Mouse (Mus musculus) liver, embryonic 16.5 days (tissue): Measurements from ENCODE around the gene Sclt1. TPM values are rescaled to one million over a fixed set of nuclear protein-coding genes. Genes with fewer than 3 reads are reported as not detected.
"Not testable (repeated sequence)": the region's sequence is repeated elsewhere in the genome, so short reads cannot be mapped to it uniquely, and the experiment has no call there.

Experiments used
- ATAC-seq: fragments of 200-750 bp; cut with Nextera tagmentation; 2 replicates; pipeline ENCODE4 v1.8.0; 2017; ENCODE audit warnings: low read depth, mild to moderate bottlenecking, moderate number of reproducible peaks, moderate library complexity
- H3K27ac ChIP-seq: fragments of 300-500 bp; sonication (generic); 2 replicates; pipeline ENCODE4 v1.5.1; 2014; ENCODE audit warnings: mild to moderate bottlenecking, low read length
- H3K27me3 ChIP-seq: fragments of 300-500 bp; sonication (generic); 2 replicates; pipeline ENCODE4 v1.6.1; 2014; ENCODE audit warnings: low read depth, low read length, mixed read lengths; ENCODE audit not compliant: control insufficient read depth, insufficient read depth
- H3K36me3 ChIP-seq: fragments of 300-500 bp; sonication (generic); 2 replicates; pipeline ENCODE4 v1.6.1; 2014; ENCODE audit warnings: mild to moderate bottlenecking; ENCODE audit not compliant: control insufficient read depth, insufficient read depth
- H3K4me1 ChIP-seq: fragments of 300-500 bp; sonication (generic); 2 replicates; pipeline ENCODE4 v1.6.1; 2014; ENCODE audit warnings: low read depth, low read length, mixed read lengths; ENCODE audit not compliant: control insufficient read depth
- H3K4me2 ChIP-seq: fragments of 300-500 bp; sonication (generic); 2 replicates; pipeline ENCODE4 v1.6.1; 2014; ENCODE audit warnings: low read depth, low read length, mixed read lengths
- H3K4me3 ChIP-seq: fragments of 300-500 bp; sonication (generic); 2 replicates; pipeline ENCODE4 v1.5.1; 2014; ENCODE audit warnings: low read depth, mild to moderate bottlenecking, low read length
- H3K9ac ChIP-seq: fragments of 300-500 bp; sonication (generic); 2 replicates; pipeline ENCODE4 v1.6.1; 2014; ENCODE audit warnings: low read depth, low read length
- H3K9me3 ChIP-seq: fragments of 300-500 bp; sonication (generic); replicated peaks from 2 replicates; pipeline ENCODE4 v1.6.1; 2016; ENCODE audit warnings: low read length; ENCODE audit not compliant: control insufficient read depth
- WGBS: fragments of 180-500 bp; shearing (Covaris S2); extraction: QIAGEN DNeasy Blood & Tissue Kit; methylation state at CpG from one replicate; pipeline ENCODE4 v1.1.7; 2014; ENCODE audit not compliant: insufficient replicate concordance; 5-methylcytosine and 5-hydroxymethylcytosine counted together
- polyA plus RNA-seq: library from polyadenylated mRNA; unstranded; fragments of >200 nt; fragmentation: Nextera tagmentation; extraction: Ambion mirVana; gene quantifications from 2 replicates; pipeline ENCODE4 v1.2.1, GENCODE M21; 2015

Gene Sclt1
- polyA plus RNA-seq, result 4.1 and 4.2 TPM in 2 replicates

DNA sequence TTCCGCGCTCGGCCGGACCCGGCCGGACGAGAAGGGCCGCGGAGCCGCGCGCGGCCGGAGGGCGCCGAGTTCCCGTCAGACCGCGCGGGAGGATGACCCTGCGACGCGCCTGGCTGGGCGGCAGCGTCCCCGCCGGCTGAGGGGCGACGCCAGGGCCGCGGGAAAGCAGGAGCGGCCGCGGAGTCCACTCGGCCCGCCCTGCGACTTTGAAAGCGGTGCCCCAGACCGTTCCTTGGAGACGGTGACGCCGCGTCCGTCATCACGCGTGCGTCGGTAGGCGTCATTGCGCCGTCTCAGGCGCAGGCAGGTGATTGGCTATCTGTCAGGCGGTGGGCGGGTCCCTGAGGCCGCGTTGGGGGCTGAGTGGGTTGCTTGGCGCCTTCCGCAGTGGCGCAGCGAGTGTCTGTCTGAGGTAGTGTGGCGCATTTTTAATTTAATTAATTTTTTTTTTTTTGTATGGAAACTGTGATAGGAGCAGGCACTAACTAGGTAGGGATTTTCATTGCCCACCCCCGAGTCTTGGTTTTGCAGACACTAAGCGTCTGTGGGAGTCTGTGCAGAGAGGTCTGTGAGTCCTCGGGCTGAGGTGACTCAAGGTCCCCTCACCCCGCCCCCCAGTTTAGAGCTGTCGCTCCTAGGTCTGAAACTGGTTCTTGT, at the start of gene Sclt1, which contains the start of gene D3Ertd751e:
TSS of gene Sclt1 (minus strand) at position 237 of the 657 bp plus-strand sequence.
TSS of gene D3Ertd751e (plus strand) at position 334 of the 657 bp plus-strand sequence.
- Histone ChIP-seq H3K9me3 (no peaks in the 10 kb centered on the region), H3K27ac (peak within 1 kb of the TSS; percentile 88), H3K4me3 (peak within 1 kb of the TSS; percentile 92), H3K27me3 (no peaks in the 10 kb centered on the region), H3K36me3 (no peaks in the 10 kb centered on the region), H3K9ac (peak within 1 kb of the TSS; percentile 91), H3K4me2 (peak within 1 kb of the TSS; percentile 92), H3K4me1 (peaks cover 4% of the 10 kb centered on the region)
- under 1% methylated on average over 66 of the region's 66 CpGs for WGBS
- ATAC-seq, result peak; percentile 100

DNA sequence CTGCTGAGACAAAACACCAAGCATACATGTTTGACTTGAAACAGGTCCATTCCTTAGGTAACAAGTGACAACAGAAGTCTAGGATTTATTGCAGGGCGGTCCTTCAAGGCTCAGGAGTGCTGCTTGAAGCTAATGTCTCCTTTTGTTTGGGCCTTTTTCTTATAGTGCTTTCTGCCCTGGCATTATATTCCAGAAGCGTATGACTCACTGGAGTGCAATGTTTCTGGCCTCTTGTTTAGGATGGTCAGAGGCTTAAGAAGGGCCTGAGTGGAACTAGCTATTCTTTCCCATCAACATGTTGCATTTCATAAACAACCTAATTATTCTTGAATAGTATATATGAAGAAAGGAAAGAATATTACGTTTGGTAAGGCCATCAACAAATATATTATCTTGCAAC, 19.8 kb upstream of the Sclt1 start:
- WGBS, result 69% methylated on average over 3 of the region's 3 CpGs
- H3K27me3 ChIP-seq, result no peaks in the 10 kb centered on the region
- H3K36me3 ChIP-seq, result no peaks in the 10 kb centered on the region
- H3K4me1 ChIP-seq, result no peaks in the 10 kb centered on the region
- H3K4me2 ChIP-seq, result no peak overlapping the region
- ATAC-seq, result no peak
- H3K9ac ChIP-seq, result no peak overlapping the region
- no peak overlapping the region for H3K27ac ChIP-seq
- H3K9me3 ChIP-seq, result no peaks in the 10 kb centered on the region
- H3K4me3 ChIP-seq, result no peak overlapping the region

DNA sequence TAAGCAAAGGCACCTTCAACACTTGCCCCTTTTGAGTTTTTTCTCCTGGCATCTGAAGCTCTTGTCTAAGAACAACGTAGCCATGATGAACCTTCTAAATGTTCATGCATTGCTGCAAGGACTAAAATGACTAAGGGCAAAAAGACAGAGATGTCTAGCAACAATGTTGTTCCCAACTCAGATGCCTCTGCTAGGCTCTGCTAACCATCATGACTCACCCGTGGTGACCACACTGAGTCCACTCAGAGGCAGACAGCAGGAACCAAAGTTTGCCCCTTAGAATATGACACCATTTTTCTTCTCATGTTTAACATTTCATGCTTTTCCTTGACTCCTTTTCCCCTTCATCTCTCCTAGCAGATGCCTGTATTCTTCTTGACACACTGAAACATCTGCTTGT, 12.2 kb upstream of the Sclt1 start:
- no peak overlapping the region for H3K9ac ChIP-seq
- WGBS, result 60% methylated on average over 2 of the region's 2 CpGs
- H3K27me3 ChIP-seq, result no peaks in the 10 kb centered on the region
- no peaks in the 10 kb centered on the region for H3K36me3 ChIP-seq
- ATAC-seq, result no peak
- H3K4me3 ChIP-seq, result no peak overlapping the region
- H3K4me1 ChIP-seq, result no peaks in the 10 kb centered on the region
- H3K9me3 ChIP-seq, result no peaks in the 10 kb centered on the region
- H3K4me2 ChIP-seq, result no peak overlapping the region
- H3K27ac ChIP-seq, result no peak overlapping the region

DNA sequence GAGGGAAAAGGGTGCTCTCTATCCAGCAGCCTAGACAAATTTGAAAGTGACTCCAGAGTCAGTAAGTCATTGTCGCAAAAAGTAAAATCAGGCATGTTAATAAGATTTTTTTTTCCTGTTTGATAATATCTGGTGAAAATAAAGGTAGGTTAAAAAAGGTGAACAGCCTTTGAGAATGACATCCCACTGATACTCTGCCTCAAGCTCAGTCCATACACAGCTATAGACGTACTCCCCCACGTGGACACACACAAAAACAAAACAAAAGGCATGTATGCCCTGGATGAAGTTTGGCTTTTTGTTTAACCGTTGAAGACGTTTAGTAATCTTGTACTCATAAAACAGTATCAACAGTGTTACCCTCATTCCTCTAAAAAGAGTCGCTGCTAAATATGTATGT, 1.1 kb upstream of the Sclt1 start:
- H3K36me3 ChIP-seq, result no peaks in the 10 kb centered on the region
- peaks cover 4% of the 10 kb centered on the region for H3K4me1 ChIP-seq
- H3K27ac ChIP-seq, result no peak overlapping the region
- WGBS, result 37% methylated on average over 6 of the region's 6 CpGs
- peak overlapping the region; percentile 92 for H3K4me2 ChIP-seq
- H3K9me3 ChIP-seq, result no peaks in the 10 kb centered on the region
- no peak for ATAC-seq
- H3K27me3 ChIP-seq, result no peaks in the 10 kb centered on the region
- H3K9ac ChIP-seq, result no peak overlapping the region; the same call in 1 of the 2 replicates
- peak overlapping the region; percentile 92 for H3K4me3 ChIP-seq

DNA sequence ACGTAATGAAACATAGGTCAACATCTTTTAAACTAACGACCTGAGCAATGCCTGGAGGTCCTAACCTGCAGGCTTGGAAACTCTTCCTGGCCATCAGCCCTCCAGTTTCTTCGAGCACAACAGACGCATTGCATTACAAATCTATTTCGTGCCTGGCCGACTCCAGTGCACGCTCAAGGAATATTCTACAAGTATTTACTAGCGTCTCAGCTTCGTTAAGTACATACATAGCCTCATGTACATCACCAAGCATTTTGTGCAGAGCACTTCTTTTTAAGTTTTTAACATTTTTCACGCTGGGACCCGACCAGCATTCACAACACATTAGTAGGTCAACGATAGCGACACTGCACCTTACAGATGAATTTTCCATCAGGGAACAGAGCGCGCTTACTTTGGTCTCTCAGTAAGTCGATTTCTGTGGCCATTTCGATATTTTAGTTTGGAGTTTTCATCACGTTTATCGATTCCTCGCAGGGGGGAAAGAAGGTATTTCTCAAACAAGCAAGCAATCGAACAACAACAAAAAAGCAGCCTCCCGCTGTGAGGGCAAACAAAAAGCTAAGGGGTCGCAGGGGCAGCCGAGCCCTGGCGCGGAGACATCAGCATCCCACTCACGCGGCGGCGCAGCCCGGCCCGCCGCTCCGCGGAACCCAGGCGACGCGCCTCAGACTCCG, 575 bp downstream of the Sclt1 start:
- ATAC-seq, result no peak
- peak overlapping the region; percentile 88 for H3K27ac ChIP-seq
- H3K9me3 ChIP-seq, result no peaks in the 10 kb centered on the region
- H3K4me1 ChIP-seq, result peaks cover 4% of the 10 kb centered on the region
- H3K9ac ChIP-seq, result peak overlapping the region; percentile 91
- no peaks in the 10 kb centered on the region for H3K36me3 ChIP-seq
- H3K4me2 ChIP-seq, result peak overlapping the region; percentile 92
- no peaks in the 10 kb centered on the region for H3K27me3 ChIP-seq
- peak overlapping the region; percentile 92 for H3K4me3 ChIP-seq
- under 1% methylated on average over 39 of the region's 39 CpGs for WGBS

DNA sequence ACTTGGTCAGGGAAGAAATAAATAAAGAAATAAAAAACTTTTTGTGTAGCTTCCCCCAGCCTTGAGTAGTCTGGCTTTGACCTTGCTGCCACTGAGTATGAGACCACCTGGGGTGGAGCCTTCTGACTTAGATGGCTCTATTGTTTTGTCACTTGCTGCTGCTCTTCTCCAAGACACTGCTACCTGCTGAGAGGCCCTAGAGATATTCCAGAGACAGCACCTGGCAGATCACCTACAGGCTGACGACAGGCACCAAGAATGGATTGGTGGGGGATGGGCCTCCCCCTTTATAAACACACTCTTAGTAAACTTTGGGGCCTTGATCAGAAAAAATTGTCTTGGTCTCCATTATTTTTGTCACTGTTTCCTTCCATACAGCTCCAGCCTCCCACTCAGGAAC, 46.6 kb downstream of the Sclt1 start:
- no peak overlapping the region for H3K27ac ChIP-seq
- no peak overlapping the region for H3K4me3 ChIP-seq
- 69% methylated on average over 1 of the region's 1 CpGs for WGBS
- no peaks in the 10 kb centered on the region for H3K27me3 ChIP-seq
- H3K9me3 ChIP-seq, result no peaks in the 10 kb centered on the region
- ATAC-seq, result no peak
- H3K36me3 ChIP-seq, result no peaks in the 10 kb centered on the region
- no peaks in the 10 kb centered on the region for H3K4me1 ChIP-seq
- no peak overlapping the region for H3K9ac ChIP-seq
- H3K4me2 ChIP-seq, result no peak overlapping the region

DNA sequence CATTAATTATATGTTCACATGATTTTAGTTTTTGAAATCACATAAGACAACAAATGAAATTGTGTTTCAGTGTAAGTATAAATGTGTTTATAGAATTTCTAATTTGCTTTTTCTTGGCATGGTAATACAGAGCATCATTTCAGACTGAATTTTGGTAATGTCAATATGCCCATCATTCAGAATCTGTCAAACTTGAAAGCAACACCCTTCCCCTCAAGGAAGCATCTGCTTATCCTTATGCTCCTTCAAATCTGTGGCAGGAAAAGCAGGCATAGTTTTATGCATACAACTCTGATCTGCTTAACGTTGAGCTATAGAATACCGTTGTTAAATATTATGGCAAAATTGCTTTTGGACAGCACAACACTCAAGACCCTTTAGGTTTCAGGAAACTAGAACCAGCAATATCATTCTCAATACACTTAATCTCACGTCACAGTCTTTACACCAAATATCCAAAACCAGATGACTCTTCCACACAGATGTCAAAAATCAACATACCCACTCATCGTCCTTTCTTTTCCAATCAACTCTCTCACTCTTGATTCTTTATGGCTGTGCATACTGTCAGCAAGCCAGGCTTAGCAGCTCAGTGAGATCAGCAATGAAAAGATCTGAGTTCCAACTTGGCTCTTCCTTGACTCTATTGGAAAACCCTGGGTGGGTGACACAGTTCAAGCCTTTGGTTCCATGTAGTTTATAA, 49.7 kb downstream of the Sclt1 start:
- no peaks in the 10 kb centered on the region for H3K4me1 ChIP-seq
- no peak overlapping the region for H3K27ac ChIP-seq
- H3K36me3 ChIP-seq, result no peaks in the 10 kb centered on the region
- WGBS, result 76% methylated on average over 4 of the region's 4 CpGs
- H3K4me2 ChIP-seq, result no peak overlapping the region
- H3K27me3 ChIP-seq, result no peaks in the 10 kb centered on the region
- no peaks in the 10 kb centered on the region for H3K9me3 ChIP-seq
- no peak for ATAC-seq
- no peak overlapping the region for H3K9ac ChIP-seq
- no peak overlapping the region for H3K4me3 ChIP-seq

DNA sequence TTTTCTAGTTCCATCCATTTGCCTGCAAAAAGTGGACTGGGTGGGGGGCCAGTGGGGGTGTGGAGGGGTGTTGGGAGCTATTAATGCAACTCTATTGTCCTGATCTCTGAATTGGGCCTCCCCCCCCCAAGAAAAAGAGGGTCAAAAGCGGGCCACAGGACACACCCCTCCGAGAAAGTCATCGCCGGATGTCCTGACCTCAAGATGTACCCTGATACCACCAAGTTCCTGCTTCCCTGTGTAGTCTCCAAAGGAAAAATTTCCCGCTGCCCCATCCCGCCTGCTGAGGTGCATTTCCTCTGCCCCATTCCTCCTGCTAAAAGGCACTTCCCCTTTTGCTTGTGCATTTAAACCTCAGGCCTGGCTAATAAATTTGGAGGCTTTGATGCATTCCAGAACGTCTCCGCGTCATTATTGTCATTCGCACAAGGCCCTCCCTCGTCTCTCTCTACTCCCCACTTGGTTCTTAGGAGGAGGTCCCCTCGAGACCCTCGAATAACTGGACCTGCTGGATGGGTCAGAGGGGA, 52.1 kb downstream of the Sclt1 start:
- H3K4me1 ChIP-seq, H3K36me3 ChIP-seq, H3K9me3 ChIP-seq, H3K27ac ChIP-seq, H3K4me3 ChIP-seq, H3K27me3 ChIP-seq, ATAC-seq, H3K4me2 ChIP-seq, H3K9ac ChIP-seq: not testable (repeated sequence)
- WGBS, result 73% methylated on average over 13 of the region's 13 CpGs
